Mouse (Mus musculus) erythroblast, embryonic 14.5 days (primary cell): ENCODE data around the gene Sap30.

Experiments
- GATA1 ChIP-seq: IDR thresholded peaks from 2 replicates; pipeline ENCODE4 v1.6.1; 2012; ENCODE audit warnings: low read length, inconsistent platforms, mixed read lengths
- TAL1 ChIP-seq: IDR thresholded peaks from 3 replicates; pipeline ENCODE4 v1.6.1; 2012; ENCODE audit warnings: low read length, inconsistent platforms, mixed read lengths

GRCm38 (mm10) chr8:57453361-57453760 lies 34.3 kb downstream of the Sap30 start:
- TF ChIP-seq GATA1 (no peak), TAL1 (no peak)
